Mouse (Mus musculus) 3134 (cell line): Measurements from ENCODE around the gene Relb.
"Not testable (repeated sequence)": the region's sequence is repeated elsewhere in the genome, so short reads cannot be mapped to it uniquely, and the experiment has no call there.

Experiments used
- DNase-seq: peaks from one replicate; pipeline ENCODE4 v3.0.0-alpha.2; 2011; ENCODE audit warnings: low spot score; ENCODE audit not compliant: insufficient read length; ENCODE audit errors: extremely low read depth

The Relb gene

GRCm38 (mm10) chr7:19632720-19633119, 3.5 kb upstream of the Relb start:
- DNase-seq, result no peak

- no peak for DNase-seq
Observed at GRCm38 (mm10) chr7:19632275-19632674, 3.0 kb upstream of the Relb start.

DNA sequence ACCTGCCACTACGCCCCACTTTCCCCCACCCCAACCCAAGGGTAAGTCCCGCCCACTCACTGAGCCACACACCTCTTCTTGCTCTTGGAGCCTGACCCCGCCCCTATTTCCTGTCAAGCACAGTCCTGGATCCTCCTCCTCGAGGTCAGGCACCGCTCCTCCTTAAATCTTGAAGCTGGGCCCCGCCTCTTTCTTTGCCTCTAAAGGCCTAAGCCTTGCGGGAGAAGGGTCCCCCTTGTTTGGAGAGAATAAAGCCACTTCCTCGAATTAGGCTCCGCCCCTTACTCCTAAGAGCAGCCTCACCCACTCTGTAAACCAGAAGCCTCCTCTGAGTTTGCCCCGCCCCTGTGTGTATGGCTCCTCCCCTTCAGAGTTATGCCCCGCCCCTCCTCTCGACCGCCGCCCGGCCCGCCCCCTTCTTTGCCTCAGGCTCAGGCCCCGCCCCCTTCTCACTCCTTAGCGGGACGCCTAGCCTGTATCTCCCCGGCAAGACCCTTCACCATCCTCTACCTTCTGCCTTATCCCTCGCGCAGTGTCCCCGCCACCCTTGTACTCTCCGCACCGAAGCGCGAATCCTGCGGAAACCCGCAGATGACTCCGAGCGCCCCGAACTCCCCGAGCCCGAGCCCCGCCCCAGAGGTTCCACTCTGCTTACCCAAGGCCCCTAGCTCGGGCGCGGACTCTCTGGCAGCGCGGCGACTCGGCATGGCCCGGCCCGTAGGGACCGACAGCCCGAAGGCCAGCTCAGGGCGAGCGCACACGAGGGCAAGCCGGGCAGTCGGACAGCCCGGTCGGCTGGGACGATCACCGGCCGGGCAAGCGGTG, 490 bp downstream of the Relb start:
- peak; percentile 94 for DNase-seq

GRCm38 (mm10) chr7:19628192-19628535, 1.1 kb downstream of the Relb start:
- no peak for DNase-seq

- no peak for DNase-seq
Observed at GRCm38 (mm10) chr7:19627721-19628120, 1.5 kb downstream of the Relb start.

DNA sequence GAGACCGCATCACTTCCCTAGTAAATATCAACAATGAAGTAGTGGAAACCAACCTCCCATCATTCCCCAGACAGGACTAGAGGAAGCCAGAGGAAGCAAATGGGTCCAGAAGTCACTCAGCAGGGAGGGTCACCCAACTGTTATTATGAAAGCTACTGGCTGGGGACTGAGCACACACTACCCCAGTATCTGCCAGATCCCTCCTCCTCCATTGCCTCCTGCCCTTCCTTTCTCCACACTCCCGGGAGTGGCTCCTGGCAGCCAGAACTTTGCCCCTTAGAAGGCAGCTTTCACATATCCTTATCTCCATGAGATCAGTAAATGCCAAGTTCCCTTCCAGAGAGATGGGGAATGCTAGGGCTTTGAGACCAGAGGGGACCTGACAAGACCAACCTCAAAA, 5.8 kb downstream of the Relb start:
- no peak for DNase-seq

- DNase-seq, result no peak
Observed at GRCm38 (mm10) chr7:19622241-19622640, 7.0 kb downstream of the Relb start.

GRCm38 (mm10) chr7:19620811-19621210, 8.4 kb downstream of the Relb start:
- no peak for DNase-seq

GRCm38 (mm10) chr7:19619004-19619801, 10.0 kb downstream of the Relb start:
- no peak for DNase-seq

- no peak for DNase-seq
Observed at GRCm38 (mm10) chr7:19615036-19615577, 14.1 kb downstream of the Relb start.

DNA sequence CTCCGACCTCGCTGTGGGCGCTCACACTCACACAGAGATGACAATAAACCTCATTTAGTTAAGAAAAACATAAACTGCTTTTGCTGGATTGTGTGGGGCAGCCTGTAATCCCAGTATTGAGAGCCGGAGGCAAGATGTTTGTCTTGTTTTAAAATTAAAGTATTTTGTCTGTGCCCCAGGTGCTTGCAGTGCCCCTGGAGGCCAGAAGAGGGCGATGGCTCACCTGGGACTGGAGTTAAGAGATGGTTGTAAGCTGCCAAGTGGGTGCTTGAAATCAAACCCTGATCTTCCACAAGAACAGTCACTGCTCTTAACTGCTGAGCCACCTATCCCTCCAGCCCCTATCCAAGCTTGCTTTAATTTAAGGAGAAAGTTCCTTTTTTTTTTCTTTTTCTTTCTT, 18.3 kb downstream of the Relb start:
- DNase-seq, result no peak

GRCm38 (mm10) chr7:19609641-19610332, 19.5 kb downstream of the Relb start:
- no peak for DNase-seq

DNA sequence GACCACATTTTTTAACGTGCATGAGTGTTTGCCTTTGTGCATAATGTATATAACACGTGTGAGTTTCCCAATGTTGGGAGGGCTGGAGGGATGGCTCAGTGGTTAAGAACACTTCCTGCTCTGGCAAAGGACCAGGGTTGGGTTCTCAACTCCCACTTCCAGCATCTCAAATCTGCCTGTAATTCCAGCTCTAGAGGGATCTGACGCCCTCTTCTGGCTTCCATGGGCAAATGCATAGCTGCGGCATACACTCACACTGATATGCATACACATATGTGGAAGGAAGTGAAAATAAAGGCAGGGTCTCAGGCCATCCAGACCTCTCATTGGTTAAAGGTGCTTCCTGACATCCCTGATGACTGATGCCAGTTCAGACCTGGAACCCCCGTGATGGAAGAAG, 21.9 kb downstream of the Relb start:
- DNase-seq, result no peak

- DNase-seq, result not testable (repeated sequence)
Observed at GRCm38 (mm10) chr7:19604606-19605214, 24.5 kb downstream of the Relb start.

DNA sequence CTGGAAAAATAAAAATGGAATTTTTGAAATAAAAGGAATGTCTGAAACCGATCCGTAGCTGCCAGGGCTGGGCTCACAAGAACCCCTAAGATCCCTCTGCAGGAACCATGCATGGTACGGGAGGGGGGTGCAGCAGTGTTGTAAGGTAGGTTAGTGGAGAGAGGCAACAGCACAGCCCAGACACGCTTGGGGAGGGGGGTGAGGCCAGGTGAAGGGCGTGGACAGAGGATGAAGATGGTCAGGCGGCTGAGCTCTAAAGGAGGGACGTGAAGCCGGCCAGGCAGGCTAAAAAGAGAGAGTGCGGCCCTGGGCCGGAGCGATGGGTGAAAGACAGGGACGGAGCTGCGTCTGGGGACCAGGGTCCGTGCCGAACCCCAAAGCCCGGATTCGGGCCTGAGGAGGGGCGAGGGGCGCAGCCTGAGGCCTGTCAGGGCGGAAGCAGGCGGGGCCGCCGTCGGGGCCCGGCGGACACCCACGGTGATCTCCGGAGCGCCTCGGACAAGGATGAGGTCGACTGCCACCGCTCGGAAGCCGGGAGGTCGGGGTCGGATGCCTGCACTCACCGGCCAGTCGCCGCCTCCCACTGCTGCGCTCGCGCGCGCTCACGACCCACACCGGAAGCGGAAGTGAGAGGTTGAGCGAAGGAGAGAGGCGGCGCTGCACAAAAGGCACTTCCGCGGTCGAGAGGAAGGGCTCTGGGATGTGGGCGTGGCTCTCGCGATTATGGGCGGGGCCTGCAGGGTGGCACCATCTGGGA, 25.2 kb downstream of the Relb start, which contains the start of gene Clasrp:
TSS of gene Clasrp (minus strand) at position 638 of the 757 bp plus-strand sequence.
- DNase-seq, result peak; percentile 94

DNA sequence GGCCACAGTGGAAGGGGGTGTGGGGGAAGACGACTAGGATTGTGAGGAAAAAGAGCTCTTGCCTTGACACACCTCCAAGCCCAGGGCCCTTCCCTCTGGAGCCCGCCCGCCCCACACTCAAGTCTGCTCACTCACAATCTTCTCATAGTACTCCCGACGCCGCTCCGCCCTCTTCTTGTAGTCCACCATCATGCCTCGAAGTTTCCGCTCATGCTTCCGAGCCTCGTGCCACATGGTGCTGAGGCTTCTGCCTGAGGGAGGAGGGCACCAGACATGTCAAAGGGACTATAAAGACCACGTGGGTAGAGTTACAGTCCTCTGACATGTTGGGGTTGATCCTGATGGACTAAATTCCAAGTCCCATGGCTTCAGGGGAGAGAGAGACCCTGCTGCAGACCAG, 26.2 kb downstream of the Relb start:
- DNase-seq, result no peak

GRCm38 (mm10) chr7:19600562-19600961, 28.7 kb downstream of the Relb start:
- no peak for DNase-seq

- DNase-seq, result no peak
Observed at GRCm38 (mm10) chr7:19593061-19593730, 36.0 kb downstream of the Relb start.

GRCm38 (mm10) chr7:19589917-19590316, 39.3 kb downstream of the Relb start:
- DNase-seq, result no peak
